Mouse (Mus musculus): Measurements from ENCODE around the gene Ascc1. TPM values are rescaled to one million over a fixed set of nuclear protein-coding genes. Genes with fewer than 3 reads are reported as not detected.

Gene Ascc1
- total and polyA plus RNA-seq, 2 experiments from 2014 or later = 20.0 to 50.5 TPM

- DNase-seq (no peak), ATAC-seq (no peak)
- no peaks in the 10 kb centered on the region for H3K9me3 ChIP-seq (ENCODE audit: low read length)
- H3K4me2 ChIP-seq (ENCODE audit: low read depth) = no peak overlapping the region
- WGBS = 80% methylated on average over 3 of the region's 3 CpGs
- no peak overlapping the region for H3K27ac ChIP-seq (ENCODE audit: low read depth, low read length)
- no peaks in the 10 kb centered on the region for H3K27me3 ChIP-seq (ENCODE audit: insufficient read depth, low read length)
- TF ChIP-seq CTCF (IDR thresholded peaks at IDR 0.05; ENCODE audit: low read depth) = no peak
- H3K9ac ChIP-seq = no peak overlapping the region
- no peak overlapping the region for H3K4me3 ChIP-seq (ENCODE audit: low read depth, low read length)
- H3K36me3 ChIP-seq (ENCODE audit: insufficient read depth) = no peaks in the 10 kb centered on the region
- peaks cover 4% of the 10 kb centered on the region; the same call in 1 of the 2 replicates for H3K4me1 ChIP-seq (ENCODE audit: insufficient read depth)
Observed at GRCm38 (mm10) chr10:60034621-60035020, 32.0 kb downstream of the Ascc1 start.

GRCm38 (mm10) chr10:60035744-60036143 lies 33.1 kb downstream of the Ascc1 start:
- Histone ChIP-seq H3K4me3 (ENCODE audit: low read depth, low read length) (no peak overlapping the region), H3K4me2 (ENCODE audit: low read depth) (no peak overlapping the region), H3K36me3 (ENCODE audit: insufficient read depth) (no peaks in the 10 kb centered on the region), H3K27ac (ENCODE audit: low read depth, low read length) (no peak overlapping the region), H3K4me1 (ENCODE audit: insufficient read depth) (peaks cover 4% of the 10 kb centered on the region; the same call in 1 of the 2 replicates), H3K9ac (no peak overlapping the region), H3K9me3 (ENCODE audit: low read length) (no peaks in the 10 kb centered on the region), H3K27me3 (ENCODE audit: insufficient read depth, low read length) (no peaks in the 10 kb centered on the region)
- DNase-seq = no peak
- ATAC-seq = no peak
- 84% methylated on average over 4 of the region's 4 CpGs for WGBS
- TF ChIP-seq CTCF (IDR thresholded peaks at IDR 0.05; ENCODE audit: low read depth) = no peak

DNA sequence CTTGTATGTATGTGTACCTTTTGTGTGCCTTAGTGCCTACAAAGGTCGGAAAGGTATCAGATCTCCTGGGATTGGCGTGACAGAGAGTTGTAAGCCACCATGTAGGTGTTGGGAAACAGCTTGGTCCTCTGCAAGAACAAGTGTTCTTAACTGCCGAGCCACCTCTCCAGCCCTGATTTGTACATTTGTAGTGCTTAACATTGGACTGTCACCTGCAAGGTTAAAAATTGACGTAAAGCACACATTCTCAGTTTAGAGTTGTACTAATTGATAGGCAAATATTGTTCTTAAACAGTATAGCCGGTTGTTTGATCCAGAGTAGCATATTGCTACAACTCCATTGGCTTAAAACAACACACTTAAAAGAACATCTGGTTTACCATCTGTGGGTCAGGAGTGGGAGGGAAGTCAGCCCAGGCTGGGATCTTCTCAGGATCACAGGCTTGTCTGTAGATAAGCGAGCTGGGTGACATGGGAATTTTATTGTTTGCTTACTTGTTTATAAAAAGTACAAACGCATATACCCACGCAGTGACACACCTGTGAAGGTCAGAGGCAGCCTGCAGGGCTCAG lies 39.8 kb downstream of the Ascc1 start:
- Histone ChIP-seq H3K9ac (no peak overlapping the region), H3K36me3 (ENCODE audit: insufficient read depth) (no peaks in the 10 kb centered on the region), H3K4me3 (ENCODE audit: low read depth, low read length) (no peak overlapping the region), H3K4me1 (ENCODE audit: insufficient read depth) (no peaks in the 10 kb centered on the region), H3K4me2 (ENCODE audit: low read depth) (no peak overlapping the region), H3K27me3 (ENCODE audit: insufficient read depth, low read length) (no peaks in the 10 kb centered on the region), H3K9me3 (ENCODE audit: low read length) (no peaks in the 10 kb centered on the region), H3K27ac (ENCODE audit: low read depth, low read length) (no peak overlapping the region)
- WGBS = 90% methylated on average over 8 of the region's 8 CpGs
- ATAC-seq (no peak), DNase-seq (no peak)
- no peak for TF ChIP-seq CTCF (IDR thresholded peaks at IDR 0.05; ENCODE audit: low read depth)

- Histone ChIP-seq H3K4me2 (ENCODE audit: low read depth) (no peak overlapping the region), H3K36me3 (ENCODE audit: insufficient read depth) (no peaks in the 10 kb centered on the region), H3K27ac (ENCODE audit: low read depth, low read length) (0 out of 2 replicates have a peak overlapping the region, but pooled peaks have one; percentile 40), H3K9ac (no peak overlapping the region), H3K4me3 (ENCODE audit: low read depth, low read length) (no peak overlapping the region), H3K4me1 (ENCODE audit: insufficient read depth) (no peaks in the 10 kb centered on the region), H3K9me3 (ENCODE audit: low read length) (no peaks in the 10 kb centered on the region), H3K27me3 (ENCODE audit: insufficient read depth, low read length) (no peaks in the 10 kb centered on the region)
- no peak for TF ChIP-seq CTCF (IDR thresholded peaks at IDR 0.05; ENCODE audit: low read depth)
- ATAC-seq (peak; percentile 53; the same call in 1 of the 2 replicates), DNase-seq (peak; percentile 62)
- 11% methylated on average over 5 of the region's 5 CpGs for WGBS
Observed at GRCm38 (mm10) chr10:60046696-60047095, 44.1 kb downstream of the Ascc1 start.

DNA sequence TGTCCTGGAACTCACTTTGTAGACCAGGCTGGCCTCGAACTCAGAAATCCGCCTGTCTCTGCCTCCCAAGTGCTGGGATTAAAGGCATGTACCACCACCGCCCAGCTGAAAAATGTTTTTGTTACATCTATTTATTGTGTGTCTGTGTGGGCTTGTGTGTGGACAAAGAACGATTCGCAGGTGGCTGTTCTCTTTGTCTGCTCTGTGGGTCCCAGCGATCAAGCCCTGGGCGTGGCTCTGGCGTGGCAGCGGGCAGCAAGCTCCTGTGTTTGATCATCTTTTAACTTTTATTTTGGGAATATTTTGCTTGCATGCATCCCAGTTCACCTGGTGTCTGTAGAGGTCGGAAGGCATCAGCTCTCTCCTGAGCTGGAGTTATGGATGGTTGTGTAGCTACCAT lies 48.0 kb downstream of the Ascc1 start:
- ATAC-seq = no peak
- H3K4me2 ChIP-seq (ENCODE audit: low read depth) = no peak overlapping the region
- no peaks in the 10 kb centered on the region for H3K27me3 ChIP-seq (ENCODE audit: insufficient read depth, low read length)
- DNase-seq = no peak
- no peaks in the 10 kb centered on the region for H3K36me3 ChIP-seq (ENCODE audit: insufficient read depth)
- 96% methylated on average over 10 of the region's 10 CpGs for WGBS
- H3K4me1 ChIP-seq (ENCODE audit: insufficient read depth) = no peaks in the 10 kb centered on the region
- no peak overlapping the region for H3K9ac ChIP-seq
- no peak overlapping the region for H3K4me3 ChIP-seq (ENCODE audit: low read depth, low read length)
- no peak overlapping the region for H3K27ac ChIP-seq (ENCODE audit: low read depth, low read length)
- TF ChIP-seq CTCF (IDR thresholded peaks at IDR 0.05; ENCODE audit: low read depth) = no peak
- no peaks in the 10 kb centered on the region for H3K9me3 ChIP-seq (ENCODE audit: low read length)

DNA sequence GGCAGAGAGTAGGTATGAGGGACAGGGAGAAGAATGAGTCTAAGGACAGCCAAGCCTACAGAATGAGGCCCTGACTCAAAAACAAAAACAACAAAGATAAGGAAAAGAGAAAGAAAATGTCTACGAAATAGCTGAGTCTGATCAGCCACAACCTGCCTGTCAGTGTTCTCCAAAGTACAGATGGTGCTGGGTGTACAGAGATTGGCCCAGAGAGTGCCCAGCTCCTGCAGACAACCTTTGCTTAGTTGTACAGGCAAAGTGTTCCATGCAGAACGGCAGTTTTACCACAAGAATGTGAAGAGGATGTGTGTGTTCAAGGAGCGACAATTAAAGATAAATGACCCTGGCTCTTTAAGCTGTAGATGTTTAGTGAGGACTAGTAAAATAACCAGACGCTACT lies 50.5 kb downstream of the Ascc1 start:
- Histone ChIP-seq H3K4me2 (ENCODE audit: low read depth) (no peak overlapping the region), H3K27me3 (ENCODE audit: insufficient read depth, low read length) (no peaks in the 10 kb centered on the region), H3K9me3 (ENCODE audit: low read length) (0 out of 2 replicates have a peak, but pooled peaks cover 5% of the 10 kb centered on the region), H3K27ac (ENCODE audit: low read depth, low read length) (no peak overlapping the region), H3K36me3 (ENCODE audit: insufficient read depth) (no peaks in the 10 kb centered on the region), H3K4me3 (ENCODE audit: low read depth, low read length) (no peak overlapping the region), H3K4me1 (ENCODE audit: insufficient read depth) (no peaks in the 10 kb centered on the region), H3K9ac (no peak overlapping the region)
- ATAC-seq = no peak
- no peak for DNase-seq
- WGBS = 78% methylated on average over 4 of the region's 4 CpGs
- no peak for TF ChIP-seq CTCF (IDR thresholded peaks at IDR 0.05; ENCODE audit: low read depth)

DNA sequence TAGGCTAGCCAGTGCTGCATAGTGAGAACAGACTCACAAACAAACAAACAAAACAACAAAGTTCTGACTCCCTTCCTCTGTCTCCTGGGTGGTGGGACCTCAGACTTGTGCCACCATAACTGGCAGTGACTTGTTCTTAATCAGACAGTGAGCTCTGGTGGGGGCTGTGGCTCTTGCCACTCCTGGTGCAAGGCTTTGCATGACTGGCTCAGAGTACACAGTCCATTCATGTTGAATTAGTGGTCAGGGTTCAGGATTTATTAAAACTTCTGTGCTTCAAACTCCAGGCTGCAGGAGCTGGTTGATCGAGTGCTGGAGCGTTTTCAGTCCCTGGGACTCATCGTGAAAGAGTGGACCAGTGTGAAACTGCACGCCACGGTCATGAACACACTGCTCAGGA lies 59.6 kb downstream of the Ascc1 start:
- ATAC-seq = no peak
- 82% methylated on average over 5 of the region's 5 CpGs for WGBS
- Histone ChIP-seq H3K4me2 (ENCODE audit: low read depth) (no peak overlapping the region), H3K36me3 (ENCODE audit: insufficient read depth) (no peaks in the 10 kb centered on the region; the same call in 1 of the 2 replicates), H3K4me3 (ENCODE audit: low read depth, low read length) (no peak overlapping the region), H3K27ac (ENCODE audit: low read depth, low read length) (no peak overlapping the region), H3K9me3 (ENCODE audit: low read length) (peaks cover 5% of the 10 kb centered on the region; the same call in 1 of the 2 replicates), H3K9ac (no peak overlapping the region), H3K4me1 (ENCODE audit: insufficient read depth) (no peaks in the 10 kb centered on the region), H3K27me3 (ENCODE audit: insufficient read depth, low read length) (no peaks in the 10 kb centered on the region)
- DNase-seq = no peak
- TF ChIP-seq CTCF (IDR thresholded peaks at IDR 0.05; ENCODE audit: low read depth) = no peak
